ENCODE assay signal across 19 mouse cellular contexts in genomic region chr9:27214023-27214422, GRCm38 (mm10). TPM values are rescaled to one million over a fixed set of nuclear protein-coding genes. Genes with fewer than 3 reads are reported as not detected.
DNase-seq lines count a peak whose midpoint lies in the region; ATAC-seq and TF ChIP-seq lines count a peak whose summit lies in the region.
"Had no signal": no experiment of that assay in that cellular context is flagged by ENCODE, and none has a peak within 500 bp of the region (broad histone marks: within the 10 kb centered on the region; RNA-seq: fewer than 3 reads in every experiment).

No protein-coding gene starts in this region.

- no peak for TF ChIP-seq CTCF in brain, embryonic 14.5 days (IDR thresholded peaks at IDR 0.05; ENCODE audit: borderline replicate concordance, extremely low read depth, insufficient read depth, insufficient read length)

- H3K4me2 ChIP-seq in hindbrain, embryonic 16.5 days (ENCODE audit: low read length) = no peak overlapping the region
- H3K4me2 ChIP-seq in hindbrain, embryonic 11.5 days (replicated peaks; ENCODE audit: low read depth, low read length) = no peak overlapping the region
- H3K4me2 ChIP-seq: heart, embryonic 15.5 days; hindbrain, embryonic 12.5 days; limb, embryonic 13.5 days; liver, embryonic 15.5 days; midbrain, embryonic 11.5 days had no signal

- no peaks in the 10 kb centered on the region for H3K36me3 ChIP-seq in hindbrain, embryonic 16.5 days (ENCODE audit: control insufficient read depth, insufficient read depth, low read length)
- H3K36me3 ChIP-seq in hindbrain, embryonic 11.5 days (ENCODE audit: control insufficient read depth, insufficient read depth, low read length) = no peaks in the 10 kb centered on the region
- H3K36me3 ChIP-seq: forebrain, embryonic 10.5 days; heart, embryonic 15.5 days; hindbrain, embryonic 12.5 days; limb, embryonic 13.5 days; liver, embryonic 15.5 days had no signal

- H3K9ac ChIP-seq in hindbrain, embryonic 16.5 days (ENCODE audit: low read depth, low read length) = no peak overlapping the region
- H3K9ac ChIP-seq in hindbrain, embryonic 11.5 days (ENCODE audit: low read depth, low read length) = no peak overlapping the region
- H3K9ac ChIP-seq: heart, embryonic 15.5 days; hindbrain, embryonic 12.5 days; limb, embryonic 13.5 days; liver, embryonic 15.5 days had no signal

- no peak for TF ChIP-seq POLR2A in brain, embryonic 14.5 days (IDR thresholded peaks at IDR 0.05; ENCODE audit: borderline replicate concordance, extremely low read depth, insufficient read depth, insufficient read length, poor library complexity, severe bottlenecking)

- 56% methylated on average over 3 of the region's 3 CpGs for WGBS in hindbrain, embryonic 16.5 days
- WGBS in hindbrain, embryonic 11.5 days = 91% methylated on average over 3 of the region's 3 CpGs

- no peaks in the 10 kb centered on the region for H3K9me3 ChIP-seq in hindbrain, embryonic 16.5 days (ENCODE audit: control insufficient read depth, low read length)
- H3K9me3 ChIP-seq in hindbrain, embryonic 11.5 days (ENCODE audit: control insufficient read depth, low read length) = no peaks in the 10 kb centered on the region
- H3K9me3 ChIP-seq: forebrain, embryonic 10.5 days; heart, embryonic 15.5 days; hindbrain, embryonic 12.5 days; limb, embryonic 13.5 days; liver, embryonic 15.5 days had no signal

- H3K4me1 ChIP-seq in hindbrain, embryonic 16.5 days (ENCODE audit: control insufficient read depth, insufficient read depth, low read depth, low read length) = no peaks in the 10 kb centered on the region
- H3K4me1 ChIP-seq in hindbrain, embryonic 11.5 days (replicated peaks; ENCODE audit: control insufficient read depth, insufficient read depth, low read length) = no peaks in the 10 kb centered on the region
- H3K4me1 ChIP-seq: forebrain, embryonic 10.5 days; hindbrain, embryonic 12.5 days; limb, embryonic 13.5 days; liver, embryonic 15.5 days had no signal

- no peak for DNase-seq in hindbrain, embryonic 11.5 days (ENCODE audit: low spot score)
- DNase-seq in 3134 (ENCODE audit: extremely low read depth, insufficient read length, low spot score) (peak; percentile 10), MN1 (ENCODE audit: low spot score) (peak; percentile 80)
- peak; percentile 53 for DNase-seq in brain, embryonic 14.5 days (ENCODE audit: low read depth)
- DNase-seq in right cerebral cortex, adult 2 months (ENCODE audit: low spot score in 2 of 2) = no peak
- no peak for DNase-seq in kidney, postnatal 25 days
- DNase-seq: cerebellum, adult 11-12 months; cerebellum, postnatal 14 days; gastrocnemius, postnatal 36 days had no signal

- ATAC-seq in hindbrain, embryonic 16.5 days = peak; percentile 42; the same call in 1 of the 2 replicates
- no peak for ATAC-seq in hindbrain, embryonic 11.5 days (ENCODE audit: low FRiP score)
- ATAC-seq: Patski had no signal

- H3K27ac ChIP-seq in hindbrain, embryonic 16.5 days (ENCODE audit: low read depth, low read length) = no peak overlapping the region
- no peak overlapping the region for H3K27ac ChIP-seq in hindbrain, embryonic 11.5 days (ENCODE audit: low read depth, low read length)
- H3K27ac ChIP-seq: forebrain, embryonic 10.5 days; heart, embryonic 15.5 days; hindbrain, embryonic 12.5 days; limb, embryonic 13.5 days; liver, embryonic 15.5 days; macrophage; stomach, postnatal 0 days had no signal

- no peaks in the 10 kb centered on the region for H3K27me3 ChIP-seq in hindbrain, embryonic 16.5 days (replicated peaks; ENCODE audit: control insufficient read depth, insufficient read depth, low read length)
- H3K27me3 ChIP-seq in hindbrain, embryonic 11.5 days (ENCODE audit: control insufficient read depth, insufficient read depth, low read length) = no peaks in the 10 kb centered on the region
- H3K27me3 ChIP-seq: heart, embryonic 15.5 days; hindbrain, embryonic 12.5 days; limb, embryonic 13.5 days; liver, embryonic 15.5 days; Patski had no signal

- H3K4me3 ChIP-seq in hindbrain, embryonic 16.5 days (ENCODE audit: low read length) = no peak overlapping the region
- H3K4me3 ChIP-seq in hindbrain, embryonic 11.5 days (ENCODE audit: low read depth, low read length) = no peak overlapping the region
- H3K4me3 ChIP-seq: forebrain, embryonic 10.5 days; heart, embryonic 15.5 days; hindbrain, embryonic 12.5 days; limb, embryonic 13.5 days; liver, embryonic 15.5 days had no signal

RNA-seq across cellular contexts. Expression of gene Jam3, which starts 58.8 kb away (rescaled TPM):
- 43.0 and 49.9 TPM in 2 replicates for polyA plus RNA-seq in hindbrain, embryonic 16.5 days (2015; fragmentation: Nextera tagmentation; extraction: Ambion mirVana)
- polyA plus RNA-seq in hindbrain, embryonic 11.5 days (2014; fragmentation: Nextera tagmentation; extraction: Ambion mirVana) = 151 and 163 TPM in 2 replicates
- polyA plus RNA-seq in brain, embryonic 14.5 days (2012; rRNA removed) = 53.5 and 63.4 TPM in 2 replicates
- polyA plus RNA-seq: macrophage had no signal

Comparison
In these comparisons a context has a peak if more than half of its experiments do, and no peak if none do; other contexts are left out.
1. DNase-seq: peak in 3134 (single experiment), MN1 (single experiment) and brain, embryonic 14.5 days (single experiment); none in hindbrain, embryonic 11.5 days (single experiment), right cerebral cortex, adult 2 months (0 of 2) and kidney, postnatal 25 days (0 of 2).